Mouse (Mus musculus) midbrain, embryonic 16.5 days (tissue): ENCODE data around the gene Sh3rf3. TPM values are rescaled to one million over a fixed set of nuclear protein-coding genes. Genes with fewer than 3 reads are reported as not detected.

Source experiments
- ATAC-seq: fragments of 200-750 bp; cut with Nextera tagmentation; 2 replicates; pipeline ENCODE4 v1.8.0; 2017; ENCODE audit warnings: moderate TSS enrichment
- H3K27ac ChIP-seq: fragments of 300-500 bp; sonication (generic); 2 replicates; pipeline ENCODE4 v1.5.1; 2014; ENCODE audit warnings: mild to moderate bottlenecking, low read length, mixed read lengths
- H3K27me3 ChIP-seq: fragments of 300-500 bp; sonication (generic); 2 replicates; pipeline ENCODE4 v1.6.1; 2014; ENCODE audit warnings: low read depth, low read length, mixed read lengths; ENCODE audit not compliant: control insufficient read depth, insufficient read depth
- H3K36me3 ChIP-seq: fragments of 300-500 bp; sonication (generic); 2 replicates; pipeline ENCODE4 v1.6.1; 2014; ENCODE audit warnings: mild to moderate bottlenecking, low read length, moderate library complexity, mixed read lengths; ENCODE audit not compliant: control insufficient read depth, insufficient read depth
- H3K4me1 ChIP-seq: fragments of 300-500 bp; sonication (generic); 2 replicates; pipeline ENCODE4 v1.6.1; 2014; ENCODE audit warnings: mild to moderate bottlenecking, low read length, mixed read lengths; ENCODE audit not compliant: control insufficient read depth, insufficient read depth
- H3K4me2 ChIP-seq: fragments of 300-500 bp; sonication (generic); 2 replicates; pipeline ENCODE4 v1.6.1; 2014; ENCODE audit warnings: mild to moderate bottlenecking, low read length, mixed read lengths
- H3K4me3 ChIP-seq: fragments of 300-500 bp; sonication (generic); 2 replicates; pipeline ENCODE4 v1.5.1; 2014; ENCODE audit warnings: low read depth, mild to moderate bottlenecking, low read length, moderate library complexity, mixed read lengths
- H3K9ac ChIP-seq: fragments of 300-500 bp; sonication (generic); 2 replicates; pipeline ENCODE4 v1.6.1; 2014; ENCODE audit warnings: low read depth, low read length, mixed read lengths
- H3K9me3 ChIP-seq: fragments of 300-500 bp; sonication (generic); replicated peaks from 2 replicates; pipeline ENCODE4 v1.6.1; 2014; ENCODE audit warnings: mild to moderate bottlenecking, low read length, mixed read lengths; ENCODE audit not compliant: control insufficient read depth, poor library complexity, severe bottlenecking
- WGBS: fragments of 180-500 bp; shearing (Covaris S2); extraction: QIAGEN DNeasy Blood & Tissue Kit; methylation state at CpG from one replicate; pipeline ENCODE4 v1.1.7; 2014; 5-methylcytosine and 5-hydroxymethylcytosine counted together
- polyA plus RNA-seq: library from polyadenylated mRNA; unstranded; fragments of >200 nt; fragmentation: Nextera tagmentation; extraction: Ambion mirVana; gene quantifications from 2 replicates; pipeline ENCODE4 v1.2.1, GENCODE M21; 2015

Sh3rf3 gene
- polyA plus RNA-seq, 1 experiment from 2014 or later: 3.1 TPM

- H3K27me3 ChIP-seq: no peaks in the 10 kb centered on the region
- no peak overlapping the region for H3K4me3 ChIP-seq
- no peaks in the 10 kb centered on the region for H3K9me3 ChIP-seq
- H3K4me2 ChIP-seq: no peak overlapping the region
- 81% methylated on average over 3 of the region's 3 CpGs for WGBS
- no peak overlapping the region for H3K9ac ChIP-seq
- H3K27ac ChIP-seq: no peak overlapping the region
- H3K36me3 ChIP-seq: no peaks in the 10 kb centered on the region
- no peak for ATAC-seq
- H3K4me1 ChIP-seq: no peaks in the 10 kb centered on the region
Observed at GRCm38 (mm10) chr10:58942819-58943218, 129.7 kb downstream of the Sh3rf3 start.

GRCm38 (mm10) chr10:58943661-58944400, 130.7 kb downstream of the Sh3rf3 start:
- Histone ChIP-seq H3K4me1 (no peaks in the 10 kb centered on the region), H3K4me2 (no peak overlapping the region), H3K4me3 (no peak overlapping the region), H3K9ac (no peak overlapping the region), H3K9me3 (no peaks in the 10 kb centered on the region), H3K36me3 (no peaks in the 10 kb centered on the region), H3K27me3 (no peaks in the 10 kb centered on the region), H3K27ac (no peak overlapping the region)
- WGBS: 81% methylated on average over 9 of the region's 9 CpGs
- ATAC-seq: no peak

- no peaks in the 10 kb centered on the region for H3K27me3 ChIP-seq
- no peak overlapping the region for H3K4me2 ChIP-seq
- no peak overlapping the region for H3K4me3 ChIP-seq
- H3K36me3 ChIP-seq: no peaks in the 10 kb centered on the region
- H3K4me1 ChIP-seq: peaks cover 7% of the 10 kb centered on the region
- ATAC-seq: no peak
- 87% methylated on average over 6 of the region's 6 CpGs for WGBS
- no peaks in the 10 kb centered on the region for H3K9me3 ChIP-seq
- H3K27ac ChIP-seq: no peak overlapping the region
- H3K9ac ChIP-seq: no peak overlapping the region
Observed at GRCm38 (mm10) chr10:58944930-58945329, 131.8 kb downstream of the Sh3rf3 start.

- 0 out of 2 replicates have a peak overlapping the region, but pooled peaks have one; percentile 12 for H3K4me2 ChIP-seq
- no peaks in the 10 kb centered on the region for H3K36me3 ChIP-seq
- peak overlapping the region; percentile 29 for H3K27ac ChIP-seq
- 19% methylated on average over 11 of the region's 11 CpGs for WGBS
- H3K4me3 ChIP-seq: no peak overlapping the region
- H3K27me3 ChIP-seq: no peaks in the 10 kb centered on the region
- H3K9ac ChIP-seq: no peak overlapping the region
- no peaks in the 10 kb centered on the region for H3K9me3 ChIP-seq
- H3K4me1 ChIP-seq: peaks cover 12% of the 10 kb centered on the region
- ATAC-seq: peak; percentile 82
Observed at GRCm38 (mm10) chr10:58949770-58950638, 136.8 kb downstream of the Sh3rf3 start.

GRCm38 (mm10) chr10:58960193-58960592, 147.0 kb downstream of the Sh3rf3 start:
- Histone ChIP-seq H3K9ac (no peak overlapping the region), H3K9me3 (no peaks in the 10 kb centered on the region), H3K4me2 (no peak overlapping the region), H3K4me3 (no peak overlapping the region), H3K4me1 (no peaks in the 10 kb centered on the region), H3K27me3 (no peaks in the 10 kb centered on the region), H3K36me3 (no peaks in the 10 kb centered on the region), H3K27ac (no peak overlapping the region)
- no peak for ATAC-seq
- WGBS: 76% methylated on average over 4 of the region's 4 CpGs

- Histone ChIP-seq H3K4me1 (no peaks in the 10 kb centered on the region), H3K36me3 (no peaks in the 10 kb centered on the region), H3K4me3 (no peak overlapping the region), H3K9ac (no peak overlapping the region), H3K4me2 (no peak overlapping the region), H3K9me3 (no peaks in the 10 kb centered on the region), H3K27ac (no peak overlapping the region), H3K27me3 (no peaks in the 10 kb centered on the region)
- ATAC-seq: no peak
- 83% methylated on average over 4 of the region's 4 CpGs for WGBS
Observed at GRCm38 (mm10) chr10:58968236-58968635, 155.1 kb downstream of the Sh3rf3 start.

- 91% methylated on average over 5 of the region's 5 CpGs for WGBS
- no peak overlapping the region for H3K4me2 ChIP-seq
- H3K4me1 ChIP-seq: no peaks in the 10 kb centered on the region
- H3K9ac ChIP-seq: no peak overlapping the region
- no peak for ATAC-seq
- no peak overlapping the region for H3K4me3 ChIP-seq
- H3K9me3 ChIP-seq: no peaks in the 10 kb centered on the region
- H3K27me3 ChIP-seq: no peaks in the 10 kb centered on the region
- H3K36me3 ChIP-seq: no peaks in the 10 kb centered on the region
- no peak overlapping the region for H3K27ac ChIP-seq
Observed at GRCm38 (mm10) chr10:58969351-58969750, 156.2 kb downstream of the Sh3rf3 start.

GRCm38 (mm10) chr10:58972115-58972514, 159.0 kb downstream of the Sh3rf3 start:
- Histone ChIP-seq H3K4me2 (no peak overlapping the region), H3K9me3 (no peaks in the 10 kb centered on the region), H3K4me1 (no peaks in the 10 kb centered on the region), H3K27ac (no peak overlapping the region), H3K27me3 (no peaks in the 10 kb centered on the region), H3K9ac (no peak overlapping the region), H3K4me3 (no peak overlapping the region), H3K36me3 (no peaks in the 10 kb centered on the region)
- ATAC-seq: no peak
- 94% methylated on average over 1 of the region's 1 CpGs for WGBS

- peaks cover 3% of the 10 kb centered on the region; the same call in 1 of the 2 replicates for H3K4me1 ChIP-seq
Observed at GRCm38 (mm10) chr10:58974138-58974537, 161.0 kb downstream of the Sh3rf3 start.

More at GRCm38 (mm10) chr10:58974138-58974537, 161.0 kb downstream of the Sh3rf3 start:
- WGBS: 78% methylated on average over 5 of the region's 5 CpGs
- Histone ChIP-seq H3K4me3 (no peak overlapping the region), H3K9me3 (no peaks in the 10 kb centered on the region), H3K27me3 (no peaks in the 10 kb centered on the region), H3K36me3 (no peaks in the 10 kb centered on the region), H3K9ac (no peak overlapping the region), H3K27ac (no peak overlapping the region), H3K4me2 (no peak overlapping the region)
- no peak for ATAC-seq
